Mouse (Mus musculus) v-Abl transformed pro-B cells (cell line): ENCODE data around the gene Cnnm2.

Experiments used
- in situ Hi-C, 2 experiments: fragments of 400-800 bp; cut with MboI; formaldehyde crosslinking; loops; one replicate each; pipeline ENCODE4 v1.15.1; 2025; ENCODE audit not compliant: unreplicated experiment in 2 of 2

Cnnm2 gene

DNA sequence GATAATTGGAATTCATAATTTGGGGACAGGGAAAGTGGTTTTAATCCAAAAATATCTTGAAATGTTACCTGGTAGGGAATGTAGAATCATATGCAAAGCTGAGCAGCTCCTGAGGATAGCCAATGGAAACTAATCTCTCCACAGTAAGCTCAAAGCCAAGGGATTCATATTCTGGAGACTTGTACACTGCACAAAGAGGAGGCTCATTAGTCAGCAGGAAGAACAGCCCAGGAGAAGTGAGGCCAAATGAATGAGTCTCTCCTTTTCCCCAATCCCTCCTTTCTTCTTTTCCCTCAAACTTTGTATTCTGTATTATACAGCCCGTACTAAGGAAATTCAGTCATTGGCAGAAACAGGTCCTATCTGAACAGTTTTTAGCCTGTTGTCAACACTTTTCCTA, 143.5 kb downstream of the Cnnm2 start:
- in situ Hi-C loops, result no loop called here

DNA sequence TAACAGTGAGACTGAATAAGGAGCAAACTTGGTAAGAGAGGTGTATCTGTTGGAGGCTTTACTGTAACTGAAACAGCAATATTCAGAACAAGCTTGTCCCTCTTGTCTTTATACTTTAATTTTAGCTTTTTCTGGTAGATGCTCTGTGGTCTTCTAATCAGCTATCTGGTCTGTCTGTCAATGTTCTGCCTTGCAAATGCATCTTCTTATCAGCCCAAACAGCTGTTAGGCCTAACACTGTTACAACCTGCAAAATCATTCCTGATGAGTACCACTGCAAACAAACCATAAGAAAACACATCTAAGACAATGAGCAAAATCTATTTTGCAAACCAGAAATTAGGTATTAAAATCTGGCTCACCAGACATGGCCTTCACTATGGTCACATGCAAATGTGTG, 144.0 kb downstream of the Cnnm2 start:
- in situ Hi-C loops, result no loop called here

DNA sequence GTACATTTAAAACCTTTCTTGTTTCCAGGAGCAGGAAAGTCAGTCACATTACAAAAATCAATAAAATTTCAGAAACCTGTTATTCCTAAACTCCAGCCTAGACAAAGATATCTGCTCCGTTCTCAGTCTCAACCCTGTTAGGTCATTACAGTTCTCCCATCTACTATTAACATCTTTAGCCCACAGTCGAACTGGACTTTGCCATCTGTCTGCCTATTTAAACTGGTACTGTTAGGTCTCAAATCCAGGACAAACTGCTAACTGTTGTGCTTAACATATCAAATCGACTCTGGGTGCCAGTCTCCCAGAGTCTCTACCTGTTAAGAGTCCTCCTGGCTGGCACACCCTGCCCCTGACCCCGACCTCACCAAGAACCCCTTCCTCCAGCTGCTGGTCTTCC, 144.6 kb downstream of the Cnnm2 start:
- in situ Hi-C loops, result no loop called here

DNA sequence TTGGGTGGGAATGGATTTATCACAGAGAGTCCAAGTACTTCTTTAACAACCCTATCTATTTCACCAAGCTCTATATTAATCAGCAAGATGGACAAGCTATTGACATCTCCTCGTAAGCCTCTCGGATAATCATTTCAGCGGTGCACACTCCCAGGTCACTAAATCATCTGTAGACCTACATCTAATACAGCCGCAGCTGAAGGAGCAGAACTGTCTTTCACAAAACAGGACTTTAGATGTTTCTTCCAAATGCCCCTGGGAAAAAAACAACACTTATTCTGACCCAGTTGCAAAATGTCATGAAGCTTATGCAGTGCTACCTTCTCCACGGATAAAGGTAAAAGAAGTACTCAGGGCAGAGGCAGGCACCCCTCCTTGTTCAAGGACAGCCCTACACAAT, 146.8 kb downstream of the Cnnm2 start:
- in situ Hi-C loops, result no loop called here

DNA sequence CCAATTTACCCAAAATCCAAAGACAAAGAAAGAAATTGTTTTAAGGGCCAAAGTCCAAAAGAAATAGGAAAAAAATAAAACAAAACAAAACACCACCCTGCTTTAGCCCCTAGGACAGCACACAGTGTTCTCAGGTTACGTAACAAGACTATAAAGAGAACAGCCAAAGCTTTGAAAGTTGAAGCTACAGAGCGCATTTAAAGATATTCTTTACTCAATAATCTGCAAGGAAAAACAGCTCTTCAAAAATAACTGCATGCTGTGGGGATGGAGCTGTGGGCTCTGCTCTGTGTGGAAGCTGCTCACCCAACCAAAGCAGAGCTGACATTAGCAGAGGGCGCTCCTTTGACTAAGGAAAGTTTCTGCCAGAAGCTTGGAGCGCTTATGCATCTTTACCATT, 147.6 kb downstream of the Cnnm2 start:
- in situ Hi-C loops, result no loop called here

DNA sequence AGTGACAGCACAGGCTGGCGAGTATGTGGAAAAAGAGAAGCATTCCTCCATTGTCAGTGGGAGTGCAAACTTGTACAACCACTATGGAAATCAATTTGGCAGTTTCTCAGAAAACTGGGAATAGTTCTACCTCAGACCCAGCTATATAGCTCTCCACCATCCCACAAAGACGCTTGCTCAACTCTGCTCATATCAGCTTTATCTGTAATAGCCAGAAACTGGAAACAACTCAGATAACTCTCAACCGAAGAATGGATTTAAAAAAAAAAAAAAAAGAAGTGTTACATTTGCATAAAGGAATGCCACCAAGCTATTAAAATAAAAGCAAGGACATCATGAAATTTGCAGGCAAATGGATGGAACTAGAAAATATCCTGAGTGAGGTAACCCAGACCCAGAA, 150.1 kb downstream of the Cnnm2 start:
- in situ Hi-C loops, result no loop called here

DNA sequence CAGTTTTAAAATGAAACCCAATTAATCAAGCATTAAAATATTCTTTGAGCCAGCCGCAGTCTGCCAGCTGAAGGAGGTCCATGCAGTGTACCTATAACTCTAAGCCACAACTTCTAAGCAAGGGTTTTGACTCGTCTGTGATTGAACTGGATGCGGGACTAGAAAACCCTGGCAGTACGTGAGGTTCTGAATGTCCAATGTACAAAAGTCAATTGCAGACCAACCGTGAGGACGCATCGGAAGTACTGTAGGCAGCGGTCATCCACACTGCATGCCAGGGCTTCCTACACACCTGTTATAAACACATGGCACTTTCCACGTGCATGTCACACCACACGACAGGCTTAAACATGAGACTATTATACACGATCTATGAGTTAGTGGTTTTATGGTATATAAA, 152.2 kb downstream of the Cnnm2 start:
- in situ Hi-C loops, result no loop called here

DNA sequence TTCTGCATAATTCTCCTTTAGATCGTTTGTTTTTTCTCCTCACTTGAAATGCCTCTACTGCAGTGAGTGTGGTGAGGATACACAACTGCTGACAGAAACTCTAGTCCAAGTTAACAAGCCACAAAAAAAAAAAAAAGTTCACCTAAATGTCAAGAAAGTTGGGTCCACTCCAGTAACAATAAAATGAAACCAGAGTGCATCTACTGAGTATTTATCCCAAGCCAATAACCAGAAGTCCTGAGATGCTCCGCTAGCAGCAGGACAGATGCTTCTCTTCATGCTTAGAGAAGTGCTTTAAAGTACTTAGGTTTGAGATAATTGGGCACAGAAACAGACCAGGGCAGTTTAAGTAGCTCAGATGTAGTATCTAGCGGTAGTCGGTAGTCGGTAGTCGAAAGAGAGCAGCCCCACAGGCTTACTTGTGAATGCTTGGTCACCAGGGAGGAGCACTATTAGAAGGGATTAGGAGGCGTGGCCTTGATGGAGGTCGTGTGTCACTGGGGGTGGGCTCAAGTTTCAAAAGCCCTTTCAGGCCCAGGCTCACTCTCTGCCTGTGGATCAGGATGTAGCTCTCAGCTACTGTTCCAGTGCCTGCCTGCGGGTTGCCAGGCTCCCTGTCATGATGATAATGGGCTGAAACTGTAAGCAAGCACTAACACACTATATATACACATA, 154.1 kb downstream of the Cnnm2 start:
- in situ Hi-C loops, result no loop called here

DNA sequence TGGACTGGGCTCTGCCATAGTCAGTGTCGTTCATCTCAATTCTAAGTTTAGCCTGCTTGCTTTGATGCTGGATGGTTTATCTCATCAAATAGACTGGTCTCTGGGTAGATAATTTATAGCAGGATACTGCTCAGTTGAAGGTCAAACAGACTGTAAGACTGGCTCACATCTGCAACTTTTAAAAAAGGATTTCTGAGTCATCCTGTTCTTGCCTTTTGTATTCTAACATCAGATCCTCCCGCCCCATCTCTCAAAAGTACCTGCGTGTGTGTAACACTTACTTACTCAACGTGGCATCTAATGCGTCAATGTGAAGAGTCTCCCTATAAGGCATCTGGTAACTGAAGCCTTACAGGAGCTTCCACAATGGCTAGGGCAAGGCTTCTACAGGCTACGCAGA, 159.2 kb downstream of the Cnnm2 start:
- in situ Hi-C loops, result no loop called here

DNA sequence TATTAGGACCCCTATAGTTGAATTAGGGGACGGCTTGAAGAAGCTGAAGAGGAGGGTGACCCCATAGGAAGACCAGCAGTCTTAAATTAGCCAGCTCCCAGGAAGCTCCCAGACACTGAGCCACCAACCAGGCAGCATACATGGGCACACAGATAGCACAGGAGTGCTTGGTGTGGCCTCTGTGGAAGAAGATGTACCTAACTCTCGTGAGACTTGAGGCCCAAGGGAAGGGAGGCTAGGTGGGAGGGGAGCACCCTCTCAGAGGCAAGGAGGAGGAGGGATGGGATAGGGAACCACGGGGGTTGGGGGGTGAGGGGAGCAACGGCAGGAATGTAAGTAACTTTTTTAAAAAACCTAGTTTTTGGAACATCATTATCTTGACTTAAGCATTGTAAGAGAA, 165.0 kb downstream of the Cnnm2 start:
- in situ Hi-C loops, result loop anchor here in 1 of 2 experiments (5.0 kb wide), 1 partner anchor 39 kb away; no protein-coding TSS in a partner anchor

DNA sequence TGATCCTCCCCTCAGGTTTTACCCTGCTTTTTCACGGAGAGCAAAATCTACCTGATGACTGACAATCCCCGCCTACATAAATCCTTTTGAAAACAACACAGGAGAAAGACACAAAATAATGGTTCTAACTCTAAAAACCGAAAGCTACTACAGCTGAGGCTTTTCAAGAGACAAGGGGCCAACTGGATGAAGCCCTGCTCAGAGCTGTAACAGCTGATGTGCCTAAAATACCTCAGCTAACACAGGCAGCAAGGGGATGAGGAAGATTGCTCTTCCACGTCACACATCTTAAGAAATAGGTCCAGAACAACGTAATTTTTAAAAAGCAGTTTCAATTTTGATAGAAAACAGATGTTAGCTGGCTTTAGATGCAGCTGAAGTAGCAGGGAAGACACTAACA, 165.6 kb downstream of the Cnnm2 start:
- in situ Hi-C loops, result loop anchor here in 1 of 2 experiments (5.0 kb wide), 1 partner anchor 40 kb away; no protein-coding TSS in a partner anchor

DNA sequence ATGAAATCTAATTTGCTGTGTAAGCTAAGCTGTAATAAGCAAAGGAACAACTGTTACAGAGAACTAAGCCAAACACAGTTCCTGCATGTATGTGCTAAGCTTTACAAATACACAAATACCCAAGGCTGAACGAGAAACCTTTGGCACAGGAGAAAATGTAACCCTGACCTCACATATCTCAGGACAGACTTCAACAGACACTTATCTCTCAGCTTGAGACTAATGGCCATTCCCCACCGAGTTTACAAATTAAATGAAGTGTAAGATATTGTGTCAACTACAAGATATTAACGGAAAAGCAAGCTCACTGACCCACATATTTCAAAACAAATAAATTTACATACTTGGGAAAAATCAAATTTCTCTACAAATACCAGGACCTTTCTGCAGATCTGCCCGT, 166.7 kb downstream of the Cnnm2 start:
- in situ Hi-C loops, result loop anchor here in 1 of 2 experiments (5.0 kb wide), 1 partner anchor 41 kb away; no protein-coding TSS in a partner anchor

DNA sequence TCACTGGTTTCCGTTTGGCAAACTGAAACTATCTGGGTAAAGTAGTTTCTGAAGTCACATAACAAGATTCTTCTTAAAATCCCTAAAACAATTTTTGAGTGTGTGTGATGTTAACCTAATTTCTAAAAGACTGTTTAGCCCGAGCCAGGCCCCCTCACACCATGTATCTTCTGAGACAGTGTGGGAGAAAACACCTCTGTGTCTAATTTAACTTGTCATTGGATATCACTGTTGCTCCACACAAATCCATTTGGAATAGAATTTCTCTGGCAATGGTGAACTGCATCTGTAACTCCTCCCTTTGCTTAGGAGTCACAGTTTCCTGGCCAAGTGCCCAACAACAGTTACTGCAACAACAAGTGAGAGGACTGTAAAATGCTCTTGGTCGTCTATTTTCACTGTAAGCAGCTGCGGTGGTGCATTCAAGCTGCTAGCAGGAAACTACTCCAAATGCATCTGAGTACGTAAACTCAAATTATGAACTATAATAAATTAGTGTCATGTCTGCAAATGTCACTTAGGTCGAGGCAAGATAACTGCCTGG, 167.7 kb downstream of the Cnnm2 start:
- in situ Hi-C loops, result loop anchor here in 1 of 2 experiments (5.0 kb wide), 1 partner anchor 42 kb away; no protein-coding TSS in a partner anchor
